Mouse (Mus musculus) liver, embryonic 12.5 days (tissue): ENCODE data around the gene Fstl3. TPM values are rescaled to one million over a fixed set of nuclear protein-coding genes. Genes with fewer than 3 reads are reported as not detected.
A peak's percentile ranks its signal among the peaks of the same experiment; 100 is the strongest.

Experiments
- ATAC-seq: fragments of 200-750 bp; cut with Nextera tagmentation; 2 replicates; pipeline ENCODE4 v1.8.0; 2017; ENCODE audit warnings: moderate number of reproducible peaks, mild to moderate bottlenecking, moderate library complexity
- H3K27ac ChIP-seq: fragments of 300-500 bp; sonication (generic); 2 replicates; pipeline ENCODE4 v1.5.1; 2016; ENCODE audit warnings: mild to moderate bottlenecking
- H3K27me3 ChIP-seq: fragments of 300-500 bp; sonication (generic); replicated peaks from 2 replicates; pipeline ENCODE4 v1.6.1; 2016; ENCODE audit warnings: mild to moderate bottlenecking, moderate library complexity
- H3K36me3 ChIP-seq: fragments of 300-500 bp; sonication (generic); 2 replicates; pipeline ENCODE4 v1.6.1; 2016; ENCODE audit warnings: mild to moderate bottlenecking, moderate library complexity
- H3K4me1 ChIP-seq: fragments of 300-500 bp; sonication (generic); 2 replicates; pipeline ENCODE4 v1.6.1; 2016
- H3K4me2 ChIP-seq: fragments of 300-500 bp; sonication (generic); 2 replicates; pipeline ENCODE4 v1.6.1; 2016; ENCODE audit warnings: mild to moderate bottlenecking, moderate library complexity
- H3K4me3 ChIP-seq: fragments of 300-500 bp; sonication (generic); 2 replicates; pipeline ENCODE4 v1.5.1; 2016; ENCODE audit warnings: mild to moderate bottlenecking, moderate library complexity
- H3K9ac ChIP-seq: fragments of 300-500 bp; sonication (generic); 2 replicates; pipeline ENCODE4 v1.6.1; 2016; ENCODE audit warnings: mild to moderate bottlenecking, moderate library complexity
- H3K9me3 ChIP-seq: fragments of 300-500 bp; sonication (generic); replicated peaks from 2 replicates; pipeline ENCODE4 v1.6.1; 2016; ENCODE audit warnings: mild to moderate bottlenecking, moderate library complexity
- whole genome bisulfite sequencing: fragments of 180-500 bp; shearing (Covaris S2); methylation state at CpG from one replicate; pipeline ENCODE4 v1.1.7; 2016; ENCODE audit not compliant: insufficient replicate concordance; 5-methylcytosine and 5-hydroxymethylcytosine counted together
- polyA plus RNA-seq: library from polyadenylated mRNA; unstranded; fragments of >200 nt; fragmentation: Nextera tagmentation; extraction: Ambion mirVana; gene quantifications from 2 replicates; pipeline ENCODE4 v1.2.1, GENCODE M21; 2016

Gene Fstl3
- polyA plus RNA-seq: 0.80 and 0.98 TPM in 2 replicates

DNA sequence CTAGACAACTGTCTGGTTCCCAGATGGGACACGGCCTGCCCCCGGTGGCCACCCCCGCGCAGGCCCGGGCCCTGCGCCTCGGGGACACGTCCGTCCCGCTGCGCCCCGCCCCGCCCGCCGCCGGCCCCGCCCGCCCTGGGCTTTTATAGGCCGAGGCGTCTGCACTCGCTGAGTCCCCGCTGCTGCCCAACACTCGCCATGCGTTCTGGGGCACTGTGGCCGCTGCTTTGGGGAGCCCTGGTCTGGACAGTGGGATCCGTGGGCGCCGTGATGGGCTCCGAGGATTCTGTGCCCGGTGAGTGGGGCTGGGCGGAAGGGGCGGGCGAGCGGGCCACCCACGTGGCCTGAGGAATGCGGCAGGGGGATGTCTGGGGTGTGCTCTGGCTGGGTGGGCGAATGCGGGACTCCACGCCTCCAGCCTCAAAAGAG is at the start of gene Fstl3:
Gene Fstl3 (plus strand): TSS at position 170 of the 429 bp plus-strand sequence.
- H3K4me3 ChIP-seq: peak within 1 kb of the TSS; percentile 48
- H3K9me3 ChIP-seq: peaks cover 10% of the 10 kb centered on the region
- H3K27ac ChIP-seq: no peak within 1 kb of the TSS
- no peaks in the 10 kb centered on the region for H3K36me3 ChIP-seq
- peaks cover 34% of the 10 kb centered on the region for H3K4me1 ChIP-seq
- WGBS: 4% methylated on average over 39 of the region's 39 CpGs
- no peak for ATAC-seq
- peak within 1 kb of the TSS; percentile 67 for H3K4me2 ChIP-seq
- H3K9ac ChIP-seq: peak within 1 kb of the TSS; percentile 32; the same call in 1 of the 2 replicates
- H3K27me3 ChIP-seq: peaks cover 60% of the 10 kb centered on the region

DNA sequence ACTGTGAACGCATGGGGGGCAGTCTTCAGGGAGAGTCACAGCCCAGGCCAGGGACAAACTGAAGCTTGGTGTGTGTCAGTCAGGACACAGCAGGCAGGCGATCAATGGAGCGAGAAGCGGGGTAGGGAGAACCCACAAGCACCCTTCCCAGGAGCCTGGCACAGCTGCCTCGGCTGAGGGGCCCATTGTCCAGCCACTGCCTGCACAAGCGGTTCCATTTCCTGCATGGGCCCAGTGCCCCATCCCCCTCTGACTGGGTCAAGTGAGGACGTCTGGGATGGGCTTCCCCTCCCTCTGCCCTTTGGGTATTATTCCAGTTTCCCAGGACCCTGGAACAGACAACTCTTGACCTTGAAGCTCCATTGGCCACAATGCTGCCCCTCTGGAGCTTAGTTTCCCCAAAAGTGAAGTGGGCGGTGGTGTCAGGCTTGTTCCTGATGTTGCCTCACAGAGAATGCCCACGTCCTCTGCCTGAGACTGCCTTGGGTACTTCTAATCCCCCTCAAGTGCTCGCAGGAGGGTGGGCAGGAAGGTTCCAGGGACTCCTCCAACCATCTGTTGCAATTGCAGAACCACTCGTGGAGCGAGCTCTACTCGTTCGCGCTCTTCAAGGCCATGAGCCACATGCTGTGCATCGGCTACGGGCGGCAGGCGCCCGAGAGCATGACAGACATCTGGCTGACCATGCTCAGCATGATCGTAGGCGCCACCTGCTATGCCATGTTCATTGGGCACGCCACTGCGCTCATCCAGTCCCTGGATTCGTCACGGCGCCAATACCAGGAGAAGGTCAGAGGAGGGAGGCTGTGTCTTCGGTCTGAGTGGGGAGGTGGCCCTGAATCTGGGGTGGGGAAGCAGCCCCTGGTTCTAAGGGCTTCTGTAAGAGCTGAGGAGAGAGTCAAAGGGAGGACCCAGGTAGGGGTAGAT is 48.5 kb upstream of the Fstl3 start:
- no peak for ATAC-seq
- Histone ChIP-seq H3K9ac (no peak overlapping the region), H3K27ac (no peak overlapping the region), H3K4me3 (no peak overlapping the region), H3K4me1 (no peaks in the 10 kb centered on the region), H3K36me3 (peaks cover 1% of the 10 kb centered on the region), H3K27me3 (peaks cover 32% of the 10 kb centered on the region), H3K9me3 (0 out of 2 replicates have a peak, but pooled peaks cover 6% of the 10 kb centered on the region), H3K4me2 (no peak overlapping the region)
- WGBS: 58% methylated on average over 28 of the region's 28 CpGs

DNA sequence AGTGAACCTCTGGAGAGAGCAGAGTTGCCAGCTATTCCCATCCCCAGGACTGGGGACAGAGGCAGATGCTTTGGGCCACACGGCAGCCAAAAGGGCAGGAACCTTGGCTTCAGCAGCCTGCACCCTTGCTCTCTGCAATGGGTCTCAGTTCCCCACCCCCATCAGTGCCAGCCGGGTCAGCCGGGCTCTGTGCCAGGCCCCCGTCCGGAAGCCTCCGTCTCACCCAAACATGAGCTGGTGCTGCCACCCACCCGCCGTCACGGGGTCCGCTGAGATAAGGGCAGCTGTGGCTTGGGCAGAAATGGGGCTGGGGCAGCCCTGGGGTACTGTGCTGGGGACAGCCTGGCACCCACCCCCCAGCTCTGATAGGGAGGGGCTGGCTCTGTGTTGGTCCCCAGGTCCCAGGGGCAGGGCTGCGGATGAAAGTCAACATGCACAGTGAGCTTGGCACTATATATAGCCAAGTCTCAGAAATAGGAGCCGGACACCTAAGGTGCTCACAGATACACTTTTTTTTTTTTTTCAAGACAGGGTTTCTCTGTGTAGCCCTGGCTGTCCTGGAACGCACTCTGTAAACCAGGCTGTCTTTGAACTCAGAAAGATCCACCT is 47.6 kb upstream of the Fstl3 start:
- H3K4me1 ChIP-seq: no peaks in the 10 kb centered on the region
- H3K9ac ChIP-seq: no peak overlapping the region
- peaks cover 10% of the 10 kb centered on the region for H3K36me3 ChIP-seq
- ATAC-seq: no peak
- no peak overlapping the region for H3K27ac ChIP-seq
- no peak overlapping the region for H3K4me2 ChIP-seq
- 68% methylated on average over 13 of the region's 13 CpGs for WGBS
- H3K9me3 ChIP-seq: 0 out of 2 replicates have a peak, but pooled peaks cover 6% of the 10 kb centered on the region
- H3K4me3 ChIP-seq: no peak overlapping the region
- H3K27me3 ChIP-seq: peaks cover 25% of the 10 kb centered on the region

DNA sequence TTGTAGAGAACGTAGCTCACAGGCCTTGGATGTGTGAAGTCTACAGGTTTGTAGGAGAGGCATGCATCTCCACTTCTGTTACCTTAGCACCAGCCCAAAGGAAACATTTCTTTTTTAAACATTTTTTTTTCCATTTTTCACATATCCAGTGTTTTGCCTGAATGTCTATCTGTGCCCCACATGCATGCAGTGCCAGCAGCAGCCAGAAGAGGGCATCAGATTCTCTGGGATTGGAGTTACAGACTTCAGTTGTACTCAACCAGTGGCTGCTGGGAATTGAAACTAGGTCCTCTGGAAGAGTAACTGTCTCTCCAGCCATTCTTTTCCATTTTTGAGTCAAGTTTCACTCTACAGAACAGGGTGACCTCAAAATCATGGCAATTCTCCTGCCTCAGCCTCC is 44.6 kb upstream of the Fstl3 start:
- Histone ChIP-seq H3K27me3 (peaks cover 37% of the 10 kb centered on the region), H3K9ac (no peak overlapping the region), H3K36me3 (peaks cover 40% of the 10 kb centered on the region), H3K9me3 (peaks cover 12% of the 10 kb centered on the region; the same call in 1 of the 2 replicates), H3K4me2 (no peak overlapping the region), H3K4me1 (no peaks in the 10 kb centered on the region), H3K27ac (no peak overlapping the region), H3K4me3 (no peak overlapping the region)
- ATAC-seq: no peak
- 67% methylated on average over 1 of the region's 1 CpGs for WGBS

DNA sequence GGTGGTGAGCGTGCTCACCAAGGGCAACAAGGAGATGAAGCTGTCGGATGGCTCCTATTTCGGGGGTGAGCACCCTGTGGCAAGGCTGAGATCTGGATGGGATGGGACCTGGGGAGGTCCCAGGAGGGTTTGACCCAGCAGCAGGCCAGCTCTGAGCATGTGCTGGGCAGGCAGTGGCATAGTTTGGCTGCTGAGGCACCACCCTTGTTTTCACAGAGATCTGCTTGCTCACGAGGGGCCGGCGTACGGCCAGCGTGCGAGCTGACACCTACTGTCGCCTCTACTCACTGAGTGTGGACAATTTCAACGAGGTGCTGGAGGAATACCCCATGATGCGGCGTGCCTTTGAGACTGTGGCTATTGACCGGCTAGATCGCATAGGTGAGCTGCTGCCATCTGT is 43.2 kb upstream of the Fstl3 start:
- Histone ChIP-seq H3K36me3 (peaks cover 54% of the 10 kb centered on the region), H3K27me3 (peaks cover 23% of the 10 kb centered on the region), H3K4me3 (no peak overlapping the region), H3K9ac (no peak overlapping the region), H3K4me2 (no peak overlapping the region), H3K4me1 (no peaks in the 10 kb centered on the region), H3K27ac (no peak overlapping the region), H3K9me3 (peaks cover 11% of the 10 kb centered on the region; the same call in 1 of the 2 replicates)
- WGBS: 90% methylated on average over 15 of the region's 15 CpGs
- no peak for ATAC-seq

DNA sequence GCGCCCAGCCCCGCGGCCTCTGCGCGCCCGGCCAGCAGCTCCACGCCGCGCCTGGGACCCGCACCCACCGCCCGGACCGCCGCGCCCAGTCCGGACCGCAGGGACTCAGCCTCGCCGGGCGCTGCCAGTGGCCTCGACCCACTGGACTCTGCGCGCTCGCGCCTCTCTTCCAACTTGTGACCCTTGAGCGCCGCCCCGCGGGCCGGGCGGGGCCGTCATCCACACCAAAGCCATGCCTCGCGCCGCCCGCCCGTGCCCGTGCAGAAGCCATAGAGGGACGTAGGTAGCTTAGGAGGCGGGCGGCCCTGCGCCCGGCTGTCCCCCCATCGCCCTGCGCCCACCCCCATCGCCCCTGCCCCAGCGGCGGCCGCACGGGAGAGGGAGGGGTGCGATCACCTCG is 41.7 kb upstream of the Fstl3 start:
- H3K9ac ChIP-seq: no peak overlapping the region
- peaks cover 69% of the 10 kb centered on the region for H3K36me3 ChIP-seq
- ATAC-seq: no peak
- peaks cover 15% of the 10 kb centered on the region for H3K27me3 ChIP-seq
- H3K9me3 ChIP-seq: peaks cover 19% of the 10 kb centered on the region; the same call in 1 of the 2 replicates
- no peak overlapping the region for H3K27ac ChIP-seq
- peak overlapping the region; percentile 28 for H3K4me2 ChIP-seq
- WGBS: 47% methylated on average over 52 of the region's 52 CpGs
- H3K4me1 ChIP-seq: no peaks in the 10 kb centered on the region
- H3K4me3 ChIP-seq: no peak overlapping the region; the same call in 1 of the 2 replicates

DNA sequence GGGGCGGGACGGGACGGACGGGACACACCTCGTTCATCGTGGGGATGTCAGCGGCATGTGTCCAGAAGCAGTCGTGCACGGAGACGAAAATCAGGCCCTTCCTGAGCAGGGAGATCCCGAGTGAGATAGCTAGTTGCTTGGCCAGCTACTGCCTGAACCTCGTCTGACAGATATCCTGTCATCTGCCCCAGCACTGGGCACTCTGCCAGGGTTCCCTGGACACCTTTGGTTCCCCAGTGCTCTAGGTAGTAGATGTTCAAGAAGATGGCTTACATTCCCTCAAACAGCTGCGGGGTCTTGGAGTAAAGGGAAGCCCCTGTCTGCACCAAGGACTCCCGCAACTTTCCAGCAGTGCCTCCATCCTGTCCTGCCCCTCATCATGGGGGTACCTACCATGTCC is 40.4 kb upstream of the Fstl3 start:
- no peaks in the 10 kb centered on the region for H3K4me1 ChIP-seq
- 87% methylated on average over 14 of the region's 14 CpGs for WGBS
- H3K9me3 ChIP-seq: peaks cover 19% of the 10 kb centered on the region; the same call in 1 of the 2 replicates
- H3K27me3 ChIP-seq: peaks cover 15% of the 10 kb centered on the region
- H3K4me2 ChIP-seq: no peak overlapping the region
- H3K4me3 ChIP-seq: no peak overlapping the region
- no peak for ATAC-seq
- peaks cover 82% of the 10 kb centered on the region for H3K36me3 ChIP-seq
- H3K9ac ChIP-seq: no peak overlapping the region
- H3K27ac ChIP-seq: no peak overlapping the region

DNA sequence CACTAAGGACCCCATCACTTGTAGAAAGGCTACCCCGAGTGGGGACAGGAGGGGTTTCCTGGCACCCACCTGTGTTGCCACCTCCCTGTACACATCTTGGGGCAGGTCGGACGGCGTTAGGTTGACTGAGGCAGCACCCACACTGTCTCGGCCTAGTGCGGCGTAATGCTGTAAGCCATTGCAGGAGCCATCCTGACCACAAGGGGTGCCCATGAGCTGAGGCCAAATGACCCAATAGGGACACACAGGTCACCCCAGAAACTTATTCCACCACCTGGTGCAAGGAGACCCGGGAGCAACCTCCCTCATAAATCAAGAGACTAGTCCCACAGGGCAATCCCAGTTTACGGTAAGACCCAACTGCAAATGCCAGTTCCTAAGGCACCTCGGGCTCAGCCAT is 38.8 kb upstream of the Fstl3 start:
- Histone ChIP-seq H3K27me3 (peaks cover 15% of the 10 kb centered on the region), H3K9me3 (peaks cover 19% of the 10 kb centered on the region; the same call in 1 of the 2 replicates), H3K36me3 (peaks cover 96% of the 10 kb centered on the region), H3K4me3 (no peak overlapping the region), H3K4me2 (no peak overlapping the region), H3K9ac (no peak overlapping the region), H3K4me1 (no peaks in the 10 kb centered on the region), H3K27ac (no peak overlapping the region)
- no peak for ATAC-seq
- 91% methylated on average over 10 of the region's 10 CpGs for WGBS

DNA sequence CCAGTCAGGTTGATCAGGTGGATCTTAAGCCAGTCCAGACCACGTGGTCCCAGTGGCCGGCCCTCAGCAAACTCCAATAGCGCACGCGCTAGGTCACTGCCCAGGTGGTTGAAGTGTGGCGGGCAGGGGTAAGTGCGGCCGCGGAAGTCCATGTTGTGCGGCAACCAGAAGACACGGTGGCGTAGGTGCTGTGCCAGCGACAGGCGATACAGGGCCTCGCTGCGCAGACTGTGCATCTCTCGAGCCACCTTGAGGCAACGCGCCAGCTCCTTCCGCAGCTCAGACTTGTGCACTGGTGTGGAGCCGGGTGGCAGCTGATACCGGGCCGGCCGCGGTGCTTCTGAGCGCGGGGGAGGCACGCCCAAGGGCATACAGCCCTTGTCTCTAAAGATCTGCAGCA is 37.8 kb upstream of the Fstl3 start:
- Histone ChIP-seq H3K4me2 (no peak overlapping the region), H3K27me3 (peaks cover 15% of the 10 kb centered on the region), H3K9me3 (peaks cover 19% of the 10 kb centered on the region; the same call in 1 of the 2 replicates), H3K4me1 (no peaks in the 10 kb centered on the region), H3K36me3 (peaks cover 99% of the 10 kb centered on the region), H3K9ac (no peak overlapping the region), H3K27ac (no peak overlapping the region), H3K4me3 (no peak overlapping the region)
- no peak for ATAC-seq
- 90% methylated on average over 28 of the region's 28 CpGs for WGBS

DNA sequence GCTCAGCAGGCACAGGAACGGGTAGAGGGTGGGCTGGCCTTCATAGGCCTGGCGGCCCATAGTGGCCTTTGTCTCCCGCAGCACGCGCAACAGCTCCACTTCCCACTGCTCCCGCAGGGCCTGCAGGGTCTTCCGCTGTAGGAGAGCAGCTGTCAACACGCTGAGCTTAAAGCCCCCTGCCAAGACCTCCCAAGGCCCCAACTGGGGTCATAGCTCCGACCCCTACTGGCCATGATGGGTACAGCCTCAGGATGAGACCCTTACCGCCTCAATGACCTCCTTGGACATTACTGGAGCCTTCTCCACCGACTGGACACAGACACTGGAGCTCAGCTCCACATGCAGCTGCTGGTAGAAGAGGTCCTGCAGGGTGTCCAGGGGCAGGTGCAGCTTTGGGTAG is 36.2 kb upstream of the Fstl3 start:
- no peak overlapping the region for H3K9ac ChIP-seq
- H3K4me2 ChIP-seq: no peak overlapping the region
- no peak overlapping the region for H3K4me3 ChIP-seq
- ATAC-seq: no peak
- H3K9me3 ChIP-seq: peaks cover 12% of the 10 kb centered on the region; the same call in 1 of the 2 replicates
- peaks cover 85% of the 10 kb centered on the region for H3K36me3 ChIP-seq
- 79% methylated on average over 11 of the region's 11 CpGs for WGBS
- H3K27ac ChIP-seq: no peak overlapping the region
- peaks cover 4% of the 10 kb centered on the region; the same call in 1 of the 2 replicates for H3K27me3 ChIP-seq
- H3K4me1 ChIP-seq: peaks cover 8% of the 10 kb centered on the region

DNA sequence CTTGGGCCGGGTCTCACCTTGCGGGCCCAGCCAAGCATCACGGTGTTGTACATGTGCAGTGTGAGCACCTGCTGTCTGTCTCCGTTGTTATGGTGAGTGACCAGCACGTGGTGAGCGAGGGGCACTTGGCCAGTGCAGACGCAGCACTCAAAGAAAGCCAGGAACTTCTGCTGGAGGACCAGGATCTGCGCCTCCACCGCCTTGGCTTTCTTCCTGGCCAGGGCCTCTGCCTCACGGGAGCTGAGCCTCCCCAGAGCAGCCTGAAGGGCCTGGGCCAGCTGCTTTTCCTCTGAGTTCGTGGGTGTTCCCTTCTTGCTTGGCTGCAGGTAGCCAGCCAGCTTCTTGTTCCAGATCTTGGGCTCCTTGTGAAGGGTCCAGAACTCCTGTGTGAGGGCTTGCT is 33.9 kb upstream of the Fstl3 start:
- ATAC-seq: no peak
- Histone ChIP-seq H3K36me3 (peaks cover 62% of the 10 kb centered on the region), H3K9me3 (0 out of 2 replicates have a peak, but pooled peaks cover 8% of the 10 kb centered on the region), H3K27ac (no peak overlapping the region), H3K27me3 (no peaks in the 10 kb centered on the region), H3K4me2 (no peak overlapping the region), H3K4me1 (peaks cover 22% of the 10 kb centered on the region), H3K4me3 (no peak overlapping the region), H3K9ac (no peak overlapping the region)
- 86% methylated on average over 11 of the region's 11 CpGs for WGBS
